Mouse (Mus musculus) megakaryocyte-erythroid progenitor cell, adult 5-6 weeks (primary cell): ENCODE results near the gene Mcmbp. TPM values are rescaled to one million over a fixed set of nuclear protein-coding genes. Genes with fewer than 3 reads are reported as not detected.
"Not testable (repeated sequence)": the region's sequence is repeated elsewhere in the genome, so short reads cannot be mapped to it uniquely, and the experiment has no call there.

ENCODE experiments used
- ATAC-seq: replicated peaks from 2 replicates; pipeline ENCODE4 v1.8.0; 2016; ENCODE audit warnings: mild to moderate bottlenecking, inconsistent platforms; ENCODE audit not compliant: severe bottlenecking, poor library complexity, low FRiP score, low TSS enrichment
- total RNA-seq, 2 experiments: library from RNA; stranded (forward) in 1 of 2; stranded (reverse) in 1 of 2; fragments of 200-1000, 215-1000 nt in 1 of 2; fragments of >200 nt in 1 of 2; fragmentation: Nextera tagmentation in 1 of 2; gene quantifications; 2 replicates each; pipeline ENCODE4 v1.2.3; 2014 to 2017

The Mcmbp gene
- total RNA-seq, 2 experiments from 2014 or later: 52.8 to 58.2 TPM

- peak; percentile 21; the same call in 1 of the 2 replicates for ATAC-seq
Observed at GRCm38 (mm10) chr7:128725189-128725588, 15.1 kb downstream of the Mcmbp start.

- peak; percentile 96 for ATAC-seq
Observed at GRCm38 (mm10) chr7:128724761-128725160, 15.5 kb downstream of the Mcmbp start.

DNA sequence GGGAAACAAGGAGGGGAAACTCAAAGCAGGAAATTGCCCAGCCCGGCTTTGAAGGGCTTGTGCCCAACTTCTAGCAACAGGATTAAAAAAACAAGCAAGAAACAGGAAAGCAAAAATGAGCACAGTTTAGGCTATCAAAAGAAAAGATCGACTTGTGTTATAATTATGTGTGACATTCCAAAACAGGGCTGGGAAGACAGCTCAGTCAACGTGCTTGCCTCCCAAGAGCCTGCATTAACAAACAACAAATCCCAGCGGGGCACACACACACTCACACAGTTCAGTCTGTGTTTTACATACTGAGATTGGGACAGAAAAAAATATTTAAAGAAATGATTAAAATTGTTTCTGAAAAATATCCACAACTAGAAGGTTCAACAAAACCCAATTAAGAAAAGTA is 22.3 kb downstream of the Mcmbp start:
- ATAC-seq: no peak

DNA sequence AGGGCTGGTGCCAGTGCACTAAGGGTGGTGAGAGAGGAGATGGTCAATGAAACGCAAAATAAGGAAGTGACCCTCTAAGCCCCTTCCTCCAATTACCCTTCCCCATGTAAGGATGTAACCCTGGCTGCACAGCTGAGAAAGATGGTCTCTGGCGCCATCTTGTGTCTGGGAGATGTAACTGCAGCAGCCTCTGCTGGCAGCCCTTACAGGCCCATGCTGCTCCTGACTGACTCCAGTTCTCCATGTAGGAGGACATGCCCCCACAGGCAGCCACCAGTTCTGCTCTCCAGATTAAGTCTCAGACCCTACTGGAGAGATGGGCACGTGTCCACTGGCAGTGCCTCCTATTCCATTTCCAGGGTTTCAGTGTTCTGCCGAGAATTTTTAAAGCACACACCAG is 34.6 kb downstream of the Mcmbp start:
- ATAC-seq: peak; percentile 78

DNA sequence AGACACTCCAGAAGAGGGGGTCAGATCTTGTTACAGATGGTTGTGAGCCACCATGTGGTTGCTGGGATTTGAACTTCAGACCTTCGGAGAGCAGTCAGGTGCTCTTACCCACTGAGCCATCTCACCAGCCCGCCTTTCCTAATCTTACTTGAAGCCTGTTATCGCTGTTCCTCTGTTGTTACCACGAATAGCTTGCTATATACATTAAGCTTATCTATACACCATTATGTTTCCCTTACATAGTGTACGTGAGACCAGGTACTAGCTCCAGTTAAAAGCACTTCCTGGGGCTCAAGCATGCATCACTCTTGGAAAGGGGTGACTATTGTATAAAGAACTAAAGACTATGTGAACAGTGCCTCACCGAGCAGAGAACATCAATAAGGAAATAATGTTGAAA is 40.3 kb downstream of the Mcmbp start:
- ATAC-seq: not testable (repeated sequence)

DNA sequence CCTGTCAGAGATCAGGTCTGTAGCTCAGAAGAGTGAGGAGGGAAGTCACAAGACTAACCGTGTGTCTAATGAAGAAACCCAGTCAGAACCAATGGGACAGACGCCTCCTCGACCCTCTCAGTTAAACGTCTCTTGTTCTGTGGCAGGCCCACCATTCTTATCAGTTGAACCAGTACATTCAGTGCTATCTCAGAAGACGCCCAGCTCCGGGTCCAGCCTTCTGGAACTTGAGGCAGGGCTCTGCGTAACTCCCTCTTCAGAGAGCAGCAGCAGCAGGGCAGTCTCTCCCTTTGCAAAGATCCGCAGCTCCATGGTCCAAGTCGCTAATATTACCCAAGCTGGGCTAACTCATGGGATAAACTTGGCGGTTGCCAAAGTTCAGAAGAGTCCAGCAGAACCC is 45.4 kb downstream of the Mcmbp start:
- peak; percentile 68 for ATAC-seq

GRCm38 (mm10) chr7:128692163-128692562 is 48.1 kb downstream of the Mcmbp start:
- no peak for ATAC-seq

- no peak for ATAC-seq
Observed at GRCm38 (mm10) chr7:128690796-128691195, 49.5 kb downstream of the Mcmbp start.

GRCm38 (mm10) chr7:128690070-128690469 is 50.2 kb downstream of the Mcmbp start:
- peak; percentile 57 for ATAC-seq

GRCm38 (mm10) chr7:128689347-128689746 is 50.9 kb downstream of the Mcmbp start:
- no peak for ATAC-seq

DNA sequence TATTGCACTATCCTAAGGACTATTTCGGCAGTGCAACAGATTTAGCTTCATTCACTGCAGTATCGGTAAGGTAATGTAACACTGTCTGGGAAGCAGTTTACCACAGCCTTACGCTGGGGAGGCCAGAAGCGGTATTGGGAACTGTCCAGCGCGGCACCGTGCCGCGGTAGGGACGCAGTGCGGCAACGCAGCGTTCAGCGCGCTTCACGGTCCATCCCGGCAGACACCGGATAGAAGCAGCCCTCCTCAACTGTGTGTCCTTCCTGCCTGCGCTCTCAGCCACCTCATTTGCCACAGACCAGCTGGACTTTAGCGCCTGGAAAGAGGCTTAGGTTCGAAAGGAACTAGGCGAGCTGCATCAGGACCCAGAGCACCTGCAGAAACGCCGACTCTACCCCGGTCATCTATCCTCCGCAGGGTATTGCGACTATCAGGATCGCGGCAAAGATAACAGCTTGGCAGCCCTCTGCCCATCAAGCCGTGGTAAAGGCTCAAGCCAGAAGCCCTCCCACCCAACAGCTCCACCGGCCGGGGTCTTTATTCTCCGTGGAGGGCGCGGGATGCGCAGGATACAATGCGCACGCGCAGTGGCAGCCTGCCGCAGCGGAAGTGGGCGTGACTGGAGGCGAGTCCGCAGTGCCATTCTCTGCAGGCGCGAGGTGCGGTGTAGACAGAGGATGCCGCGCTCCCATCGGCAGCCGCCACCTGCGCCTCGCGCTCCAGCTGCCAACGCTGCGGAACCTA is 52.3 kb downstream of the Mcmbp start:
- peak; percentile 84 for ATAC-seq

- ATAC-seq: no peak
Observed at GRCm38 (mm10) chr7:128678546-128678945, 61.7 kb downstream of the Mcmbp start.

GRCm38 (mm10) chr7:128672408-128673010 is 67.8 kb downstream of the Mcmbp start:
- peak; percentile 97 for ATAC-seq

DNA sequence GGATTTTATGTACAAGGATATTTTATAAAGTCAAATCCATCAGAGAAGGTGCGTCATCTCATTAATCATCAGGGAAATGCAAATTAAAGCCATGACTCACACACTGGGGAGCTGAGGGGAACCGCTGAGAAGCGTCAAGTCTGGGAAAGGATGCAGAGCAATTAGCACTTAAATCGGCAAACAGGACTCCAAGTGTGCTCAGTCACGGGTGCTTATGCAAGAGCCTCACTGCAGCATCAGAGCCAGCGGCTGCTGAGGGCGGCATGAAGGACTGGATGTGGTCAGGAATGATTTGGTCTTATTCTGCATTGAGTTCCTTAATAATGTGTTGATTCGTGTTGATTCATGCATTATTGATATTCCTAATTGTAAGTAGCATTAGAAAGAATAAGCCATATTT is 68.3 kb downstream of the Mcmbp start:
- ATAC-seq: peak; percentile 29; the same call in 1 of the 2 replicates

GRCm38 (mm10) chr7:128668831-128669230 is 71.5 kb downstream of the Mcmbp start:
- no peak for ATAC-seq

GRCm38 (mm10) chr7:128667788-128668187 is 72.5 kb downstream of the Mcmbp start:
- no peak for ATAC-seq

GRCm38 (mm10) chr7:128664861-128665377 is 75.4 kb downstream of the Mcmbp start:
- ATAC-seq: no peak

DNA sequence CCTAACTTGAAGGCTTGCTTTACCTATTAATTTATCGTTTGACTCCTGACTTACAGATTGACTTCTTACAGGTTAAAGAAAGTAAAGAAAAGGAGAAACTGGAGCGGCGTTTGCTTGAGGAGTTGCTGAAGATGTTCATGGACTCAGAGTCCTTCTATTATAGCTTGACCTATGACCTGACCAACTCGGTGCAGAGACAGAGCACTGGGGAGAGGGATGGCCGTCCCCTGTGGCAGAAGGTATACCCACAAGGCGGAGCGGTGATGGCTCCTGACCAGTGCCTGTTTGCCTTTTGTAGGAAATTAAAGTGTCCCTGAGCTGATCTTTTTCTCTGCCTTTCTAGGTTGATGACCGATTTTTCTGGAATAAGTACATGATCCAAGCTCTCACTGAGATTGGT is 76.4 kb downstream of the Mcmbp start:
- no peak for ATAC-seq

- ATAC-seq: no peak
Observed at GRCm38 (mm10) chr7:128656970-128657369, 83.3 kb downstream of the Mcmbp start.
